In the genomic region with DNA sequence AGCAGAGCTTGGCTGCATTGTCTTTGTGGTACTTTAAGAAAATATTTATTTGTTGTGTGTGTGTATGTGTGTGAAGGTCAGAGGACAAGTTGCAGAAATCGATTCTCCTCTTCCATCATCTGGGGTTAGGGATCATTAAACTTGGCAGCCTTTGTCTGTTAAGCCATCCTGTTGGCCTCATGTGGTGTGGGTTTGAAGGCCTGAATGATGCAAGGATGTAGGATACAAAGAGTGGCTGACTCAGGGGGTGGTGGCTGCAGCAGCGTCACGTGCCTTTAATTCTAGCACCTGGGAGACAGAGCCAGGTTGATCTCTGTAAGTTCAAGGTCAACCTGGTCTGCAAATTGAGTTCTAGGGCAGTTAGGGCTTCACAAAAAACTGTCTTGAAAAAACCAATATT, we compare ENCODE assay signal across 28 mouse cellular contexts. TPM values are rescaled to one million over a fixed set of nuclear protein-coding genes. Genes with fewer than 3 reads are reported as not detected.
"Had no signal": no experiment of that assay in that cellular context is flagged by ENCODE, and none has a peak within 500 bp of the region (broad histone marks: within the 10 kb centered on the region; RNA-seq: fewer than 3 reads in every experiment).

No protein-coding gene starts in this region.

- H3K36me3 ChIP-seq: liver, embryonic 13.5 days; midbrain, embryonic 12.5 days; midbrain, embryonic 15.5 days; neural tube, embryonic 12.5 days; neural tube, embryonic 15.5 days; stomach, embryonic 15.5 days had no signal

- H3K9me3 ChIP-seq: liver, embryonic 13.5 days; midbrain, embryonic 15.5 days; neural tube, embryonic 12.5 days; neural tube, embryonic 15.5 days; stomach, embryonic 15.5 days had no signal

- H3K4me3 ChIP-seq: left cerebral cortex, adult 2 months; liver, embryonic 13.5 days; midbrain, embryonic 12.5 days; midbrain, embryonic 15.5 days; neural tube, embryonic 12.5 days; neural tube, embryonic 15.5 days; stomach, embryonic 15.5 days had no signal

- H3K27ac ChIP-seq: left cerebral cortex, adult 2 months; liver, embryonic 13.5 days; macrophage; midbrain, embryonic 12.5 days; midbrain, embryonic 15.5 days; neural tube, embryonic 12.5 days; neural tube, embryonic 15.5 days; stomach, embryonic 15.5 days had no signal

- DNase-seq: kidney, adult 18-20 months; kidney, adult 9 months; kidney, postnatal 14 days; layer of hippocampus, postnatal 36 days; liver, embryonic 13.5 days; lung, embryonic 14.5 days; right cerebral cortex, postnatal 25 days; spleen, adult 18-20 months; thymus, postnatal 25 days had no signal

- H3K27me3 ChIP-seq: liver, embryonic 13.5 days; midbrain, embryonic 12.5 days; midbrain, embryonic 15.5 days; neural tube, embryonic 12.5 days; neural tube, embryonic 15.5 days; stomach, embryonic 15.5 days had no signal

- H3K4me1 ChIP-seq: liver, embryonic 13.5 days; midbrain, embryonic 12.5 days; midbrain, embryonic 15.5 days; neural tube, embryonic 12.5 days; neural tube, embryonic 15.5 days; stomach, embryonic 15.5 days had no signal

- H3K9ac ChIP-seq: liver, embryonic 13.5 days; lung, embryonic 14.5 days; midbrain, embryonic 12.5 days; midbrain, embryonic 15.5 days; neural tube, embryonic 12.5 days; neural tube, embryonic 15.5 days; stomach, embryonic 15.5 days had no signal

RNA-seq across cellular contexts. Expression of gene Gm11077, which starts 16.5 kb away (rescaled TPM):
- total RNA-seq: layer of hippocampus, adult 8-10 months; layer of hippocampus, postnatal 10 days; layer of hippocampus, postnatal 36 days; left cerebral cortex, adult 2 months; left cerebral cortex, postnatal 10 days; left cerebral cortex, postnatal 36 days; megakaryocyte, adult 5-6 weeks had no signal
- polyA plus RNA-seq: kidney, embryonic 16.5 days; large intestine, adult 2 months; limb, embryonic 11.5 days; limb, embryonic 14.5 days; liver, embryonic 13.5 days; liver, embryonic 16.5 days; lung, embryonic 14.5 days; lung, postnatal 0 days; macrophage; midbrain, embryonic 12.5 days; midbrain, embryonic 15.5 days; neural tube, embryonic 12.5 days; neural tube, embryonic 15.5 days; stomach, embryonic 15.5 days; thymus, postnatal 0 days had no signal
